19 mouse cellular contexts compared by ENCODE assay signal in the genomic region with DNA sequence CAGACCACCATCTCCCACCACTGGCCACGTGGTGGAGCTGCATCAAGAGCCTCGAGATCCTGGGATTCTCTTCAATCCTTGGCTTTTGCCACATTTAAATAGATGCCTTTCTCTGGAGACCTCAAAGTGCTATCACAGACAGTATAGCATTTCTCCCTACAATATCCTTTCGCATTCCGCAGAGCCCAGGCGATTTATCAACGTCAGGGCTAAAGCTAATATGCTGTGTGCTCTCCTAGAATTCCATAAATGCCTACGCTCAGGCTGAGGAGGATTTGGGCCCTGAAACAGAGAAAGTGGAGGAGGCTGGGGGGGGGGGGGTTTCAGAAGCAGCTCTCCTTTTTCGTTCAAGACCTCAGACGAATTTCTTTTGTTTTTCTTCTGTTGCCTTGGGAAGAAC.
DNase-seq lines count a peak whose midpoint lies in the region; ATAC-seq and TF ChIP-seq lines count a peak whose summit lies in the region.
"Had no signal": no experiment of that assay in that cellular context is flagged by ENCODE, and none has a peak within 500 bp of the region (broad histone marks: within the 10 kb centered on the region; RNA-seq: fewer than 3 reads in every experiment).

No protein-coding gene starts in this region.

- no peaks in the 10 kb centered on the region for H3K27me3 ChIP-seq in kidney, embryonic 15.5 days
- no peaks in the 10 kb centered on the region for H3K27me3 ChIP-seq in neural tube, embryonic 15.5 days (replicated peaks)
- no peaks in the 10 kb centered on the region for H3K27me3 ChIP-seq in heart, adult 2 months (ENCODE audit: control insufficient read depth, insufficient read depth, low read length)
- H3K27me3 ChIP-seq: embryonic facial prominence, embryonic 13.5 days; forebrain, embryonic 12.5 days; hindbrain, embryonic 15.5 days; limb, embryonic 12.5 days had no signal

- 0 out of 2 replicates have a peak, but pooled peaks have one; percentile 9 for ATAC-seq in kidney, embryonic 15.5 days (replicated peaks; ENCODE audit: low FRiP score)
- ATAC-seq in neural tube, embryonic 15.5 days (ENCODE audit: low FRiP score): no peak

- no peaks in the 10 kb centered on the region for H3K9me3 ChIP-seq in kidney, embryonic 15.5 days (replicated peaks)
- H3K9me3 ChIP-seq in neural tube, embryonic 15.5 days (replicated peaks): no peaks in the 10 kb centered on the region
- H3K9me3 ChIP-seq: embryonic facial prominence, embryonic 13.5 days; forebrain, embryonic 12.5 days; G1E; hindbrain, embryonic 15.5 days; limb, embryonic 12.5 days had no signal

- no peak overlapping the region for H3K4me2 ChIP-seq in kidney, embryonic 15.5 days
- H3K4me2 ChIP-seq in neural tube, embryonic 15.5 days: no peak overlapping the region
- H3K4me2 ChIP-seq: embryonic facial prominence, embryonic 13.5 days; forebrain, embryonic 12.5 days; hindbrain, embryonic 15.5 days; limb, embryonic 12.5 days had no signal

- intact Hi-C loops in heart, adult 2 months (cut with DNase I): no loop called here

- TF ChIP-seq CTCF in heart, adult 2 months (IDR thresholded peaks at IDR 0.05): no peak

- H3K4me3 ChIP-seq in kidney, embryonic 15.5 days (replicated peaks): no peak overlapping the region
- no peak overlapping the region for H3K4me3 ChIP-seq in neural tube, embryonic 15.5 days (replicated peaks)
- H3K4me3 ChIP-seq in heart, adult 2 months: no peak overlapping the region
- H3K4me3 ChIP-seq: embryonic facial prominence, embryonic 13.5 days; forebrain, embryonic 12.5 days; hindbrain, embryonic 15.5 days; left cerebral cortex, adult 2 months; limb, embryonic 12.5 days had no signal

- no peak for TF ChIP-seq EP300 in heart, adult 2 months (IDR thresholded peaks at IDR 0.05; ENCODE audit: insufficient read depth, low read depth, low read length)

- no peak for TF ChIP-seq POLR2A in heart, adult 2 months (IDR thresholded peaks at IDR 0.05; ENCODE audit: insufficient read depth, low read depth, low read length)

- WGBS in kidney, embryonic 15.5 days: 54% methylated on average over 9 of the region's 9 CpGs
- 76% methylated on average over 9 of the region's 9 CpGs for WGBS in neural tube, embryonic 15.5 days
- 59% methylated on average over 9 of the region's 9 CpGs for WGBS in heart, adult 2 months

- H3K27ac ChIP-seq in kidney, embryonic 15.5 days: no peak overlapping the region
- H3K27ac ChIP-seq in neural tube, embryonic 15.5 days (replicated peaks): no peak overlapping the region
- no peak overlapping the region for H3K27ac ChIP-seq in heart, adult 2 months
- H3K27ac ChIP-seq: embryonic facial prominence, embryonic 13.5 days; forebrain, embryonic 12.5 days; hindbrain, embryonic 15.5 days; left cerebral cortex, adult 2 months; limb, embryonic 12.5 days had no signal

- no peaks in the 10 kb centered on the region for H3K79me2 ChIP-seq in heart, adult 2 months (replicated peaks; ENCODE audit: control insufficient read depth, insufficient read depth, low read length)

- no peaks in the 10 kb centered on the region for H3K4me1 ChIP-seq in kidney, embryonic 15.5 days
- H3K4me1 ChIP-seq in neural tube, embryonic 15.5 days: no peaks in the 10 kb centered on the region
- H3K4me1 ChIP-seq in heart, adult 2 months (ENCODE audit: control insufficient read depth, insufficient read depth, low read length): no peaks in the 10 kb centered on the region
- H3K4me1 ChIP-seq: embryonic facial prominence, embryonic 13.5 days; forebrain, embryonic 12.5 days; hindbrain, embryonic 15.5 days; limb, embryonic 12.5 days had no signal

- no peak for DNase-seq in kidney, adult 9 months
- DNase-seq in neural tube, embryonic 10.5 days (ENCODE audit: extremely low spot score, low spot score): peak; percentile 18
- DNase-seq in embryo, embryonic 11.5 days (ENCODE audit: low read depth, low spot score): peak; percentile 22
- no peak for DNase-seq in heart, adult 2 months
- no peak for DNase-seq in gastrocnemius, adult 18-20 months (ENCODE audit: low spot score)
- DNase-seq: adrenal gland, postnatal 10 days; B cell, adult 2 months; cerebellum, adult 9-10 months; heart, adult 11 months; kidney, adult 2 months; thymus, postnatal 36 days had no signal

- no peaks in the 10 kb centered on the region for H3K36me3 ChIP-seq in kidney, embryonic 15.5 days
- H3K36me3 ChIP-seq in neural tube, embryonic 15.5 days: no peaks in the 10 kb centered on the region
- no peaks in the 10 kb centered on the region for H3K36me3 ChIP-seq in heart, adult 2 months (ENCODE audit: control insufficient read depth, insufficient read depth, low read length)
- H3K36me3 ChIP-seq: embryonic facial prominence, embryonic 13.5 days; forebrain, embryonic 12.5 days; G1E; hindbrain, embryonic 15.5 days; limb, embryonic 12.5 days had no signal

- H3K9ac ChIP-seq in kidney, embryonic 15.5 days: no peak overlapping the region
- no peak overlapping the region for H3K9ac ChIP-seq in neural tube, embryonic 15.5 days (replicated peaks)
- no peak overlapping the region for H3K9ac ChIP-seq in heart, adult 2 months (ENCODE audit: low read depth, low read length)
- H3K9ac ChIP-seq: embryonic facial prominence, embryonic 13.5 days; forebrain, embryonic 12.5 days; hindbrain, embryonic 15.5 days; limb, embryonic 12.5 days had no signal

Comparison
In these comparisons a context has a peak if more than half of its experiments do, and no peak if none do; other contexts are left out.
1. DNase-seq: peak in neural tube, embryonic 10.5 days (single experiment) and embryo, embryonic 11.5 days (single experiment); none in kidney, adult 9 months (single experiment), heart, adult 2 months (0 of 2) and gastrocnemius, adult 18-20 months (single experiment).